Mouse (Mus musculus): ENCODE measurements around the gene Susd6.

Susd6 gene

GRCm38 (mm10) chr12:80838271-80838670 lies 48.0 kb downstream of the Susd6 start:
- DNase-seq (ENCODE audit: low spot score): no peak

GRCm38 (mm10) chr12:80838787-80839186 lies 48.5 kb downstream of the Susd6 start:
- DNase-seq (ENCODE audit: low spot score): no peak

GRCm38 (mm10) chr12:80839631-80840030 lies 49.3 kb downstream of the Susd6 start:
- no peak for DNase-seq (ENCODE audit: low spot score)

- DNase-seq (ENCODE audit: low spot score): no peak
Measured at GRCm38 (mm10) chr12:80841618-80842017, 51.3 kb downstream of the Susd6 start.

GRCm38 (mm10) chr12:80842609-80843008 lies 52.3 kb downstream of the Susd6 start:
- DNase-seq (ENCODE audit: low spot score): no peak

DNA sequence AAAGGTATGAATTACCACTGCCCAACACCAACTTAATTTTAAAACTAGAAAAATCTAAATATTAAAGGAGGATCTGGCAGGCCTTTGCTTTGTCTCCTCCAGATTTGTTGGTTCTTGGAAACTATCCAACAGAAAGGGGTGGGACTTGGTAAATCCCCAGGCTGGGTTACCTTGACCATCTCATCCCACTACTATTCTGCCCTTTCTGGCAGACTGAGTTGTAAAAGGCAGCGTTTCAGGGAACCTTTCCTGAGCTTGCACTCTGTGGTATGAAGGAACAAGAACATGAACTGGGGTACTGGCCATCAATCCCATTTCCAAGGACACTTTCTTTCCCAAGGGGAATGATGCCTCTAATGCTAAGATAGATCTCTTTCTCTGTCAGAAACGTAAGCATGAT lies 52.9 kb downstream of the Susd6 start:
- no peak for DNase-seq (ENCODE audit: low spot score)

DNA sequence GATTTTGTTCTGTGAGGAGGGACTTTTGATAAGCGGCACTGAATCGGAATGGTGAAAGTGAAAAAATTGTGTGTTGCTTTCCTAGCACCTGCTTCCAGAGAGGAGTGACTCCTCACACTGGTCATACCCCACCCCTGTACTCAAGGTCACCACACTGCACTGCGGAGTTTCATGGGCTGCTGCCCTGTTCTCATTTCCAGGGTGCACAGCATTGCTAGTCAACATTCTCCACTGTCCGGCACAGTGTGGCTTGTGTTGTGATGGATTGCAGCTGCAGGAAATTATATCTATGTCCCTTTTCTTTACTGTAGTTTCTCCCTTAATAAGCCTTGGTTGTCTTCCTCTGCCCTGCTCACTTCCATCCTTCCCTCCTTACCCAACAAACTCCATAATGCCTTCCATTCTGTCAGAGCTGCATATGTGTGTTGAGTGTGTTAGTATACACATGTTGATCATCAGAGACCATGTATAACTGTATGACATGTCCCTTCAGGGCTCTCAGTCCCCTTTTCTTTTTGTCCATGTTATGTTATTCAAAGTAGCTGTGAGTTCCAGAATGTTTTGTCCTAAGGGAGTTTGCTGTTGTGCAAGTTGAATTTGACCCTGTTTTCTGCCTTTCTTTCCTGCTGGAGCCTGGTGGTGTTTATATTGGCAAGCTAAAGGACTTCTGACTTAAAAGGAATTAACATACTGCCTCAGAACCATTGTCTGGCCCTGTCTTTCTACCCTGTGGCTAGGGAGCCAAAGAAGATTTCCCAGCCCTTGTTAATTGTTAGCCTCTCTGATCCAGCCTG lies 53.5 kb downstream of the Susd6 start:
- DNase-seq (ENCODE audit: low spot score): no peak

DNA sequence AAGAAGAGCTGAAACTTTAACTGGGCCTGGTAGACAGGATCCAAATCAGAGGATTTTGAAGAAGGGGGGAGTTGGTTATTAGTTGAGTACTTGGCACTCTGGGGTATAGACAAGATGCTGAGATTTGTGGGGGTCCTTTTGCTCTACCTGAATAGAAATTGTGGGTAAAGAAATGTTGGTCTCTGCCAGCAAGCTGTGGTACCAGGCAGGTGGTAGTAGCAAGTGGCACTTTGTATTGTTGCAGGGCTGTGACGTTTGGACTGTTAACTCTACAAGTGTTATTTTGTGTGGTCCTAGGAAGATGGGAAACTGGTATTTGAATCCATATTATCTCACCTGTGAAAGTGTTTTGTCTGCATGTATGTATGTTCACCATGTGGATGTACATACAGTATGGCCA lies 55.6 kb downstream of the Susd6 start:
- DNase-seq (ENCODE audit: low spot score): no peak

DNA sequence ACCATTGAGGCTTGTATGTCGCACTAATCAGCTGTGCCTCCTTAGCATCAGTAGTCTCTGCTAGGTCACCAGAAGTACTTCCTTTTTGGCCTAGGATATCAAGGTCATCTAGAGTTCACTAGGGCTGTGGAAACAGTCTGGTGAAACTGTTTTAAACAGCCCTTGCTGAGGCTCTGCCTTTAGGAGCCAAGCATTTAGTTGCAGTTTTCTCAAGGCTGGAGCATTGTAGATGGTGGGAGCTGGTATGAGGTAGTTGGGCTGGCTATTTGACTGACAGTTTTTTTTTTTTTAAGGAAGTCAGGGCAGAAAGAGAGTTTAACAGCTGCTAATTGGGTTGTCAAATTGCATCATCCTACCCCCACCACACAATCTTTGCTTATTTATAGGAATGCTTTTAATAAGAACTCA lies 56.6 kb downstream of the Susd6 start:
- DNase-seq (ENCODE audit: low spot score): no peak

- no peak for DNase-seq (ENCODE audit: low spot score)
Measured at GRCm38 (mm10) chr12:80852001-80852400, 61.7 kb downstream of the Susd6 start.

DNA sequence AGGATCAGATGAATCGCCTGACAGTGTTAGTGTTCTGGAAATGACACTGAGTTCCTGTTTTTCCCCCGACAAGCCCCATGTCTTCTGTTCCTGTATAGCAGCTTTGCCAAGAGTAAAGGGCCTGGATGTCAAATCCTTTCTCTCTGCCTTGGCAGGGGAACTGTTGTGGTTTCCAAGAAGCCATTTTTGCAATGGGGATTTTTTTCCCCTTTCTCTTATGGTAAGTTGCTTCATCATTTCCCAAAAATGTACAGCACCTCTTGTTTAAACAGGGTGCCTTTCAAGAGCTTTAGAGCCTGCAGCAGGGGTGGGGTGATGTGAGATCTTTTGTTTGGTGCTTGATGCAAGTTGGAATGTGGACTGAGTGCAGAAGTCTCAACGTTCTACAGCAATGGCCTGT lies 63.4 kb downstream of the Susd6 start:
- DNase-seq (ENCODE audit: low spot score): no peak

DNA sequence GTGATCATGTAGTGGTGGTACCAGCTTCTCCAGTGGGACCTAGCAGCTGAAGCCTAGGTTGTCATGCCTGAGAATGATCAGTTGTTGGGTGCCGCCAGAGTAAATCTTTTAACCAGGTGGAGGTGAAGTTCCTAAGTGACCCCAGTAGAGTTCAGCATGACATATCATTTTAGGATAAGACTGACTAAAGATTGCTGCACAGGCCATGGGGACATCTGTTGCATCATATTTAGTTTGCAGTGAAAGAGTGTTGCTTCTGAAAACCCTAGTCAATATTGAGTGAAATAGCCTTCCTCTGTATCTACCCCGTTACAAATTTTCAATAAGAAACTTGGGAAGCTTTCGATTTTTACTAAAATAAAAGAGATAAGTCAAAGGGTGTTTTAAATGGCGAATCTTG lies 64.4 kb downstream of the Susd6 start:
- no peak for DNase-seq (ENCODE audit: low spot score)

- no peak for DNase-seq (ENCODE audit: low spot score)
Measured at GRCm38 (mm10) chr12:80855100-80855499, 64.8 kb downstream of the Susd6 start.

GRCm38 (mm10) chr12:80855581-80855980 lies 65.3 kb downstream of the Susd6 start:
- no peak for DNase-seq (ENCODE audit: low spot score)

- no peak for DNase-seq (ENCODE audit: low spot score)
Measured at GRCm38 (mm10) chr12:80857636-80858293, 67.5 kb downstream of the Susd6 start.

- DNase-seq (ENCODE audit: low spot score): no peak
Measured at GRCm38 (mm10) chr12:80858307-80858706, 68.0 kb downstream of the Susd6 start.

DNA sequence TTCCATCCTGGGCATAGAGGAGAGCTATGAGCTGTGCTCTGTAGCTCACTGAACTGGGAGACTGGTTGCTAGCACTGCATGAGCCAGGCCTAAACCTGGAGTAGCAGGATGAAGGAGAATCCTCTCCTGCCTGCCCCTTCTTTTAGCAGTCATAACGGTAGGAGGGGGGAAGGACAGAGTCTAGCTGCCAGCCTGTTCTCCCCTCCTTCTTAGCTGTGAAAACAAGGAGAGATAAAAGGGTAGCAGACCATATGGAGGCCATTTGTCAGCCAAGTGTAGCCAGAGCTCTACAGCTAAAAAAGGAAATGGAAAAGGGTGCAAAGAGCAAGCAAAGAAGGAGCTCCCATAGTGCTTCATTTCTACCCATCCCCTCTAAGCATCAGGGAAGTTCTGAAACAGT lies 71.6 kb downstream of the Susd6 start:
- no peak for DNase-seq (ENCODE audit: low spot score)

- no peak for DNase-seq (ENCODE audit: low spot score)
Measured at GRCm38 (mm10) chr12:80863370-80863769, 73.1 kb downstream of the Susd6 start.

GRCm38 (mm10) chr12:80865175-80865574 lies 74.9 kb downstream of the Susd6 start:
- DNase-seq (ENCODE audit: low spot score): no peak

DNA sequence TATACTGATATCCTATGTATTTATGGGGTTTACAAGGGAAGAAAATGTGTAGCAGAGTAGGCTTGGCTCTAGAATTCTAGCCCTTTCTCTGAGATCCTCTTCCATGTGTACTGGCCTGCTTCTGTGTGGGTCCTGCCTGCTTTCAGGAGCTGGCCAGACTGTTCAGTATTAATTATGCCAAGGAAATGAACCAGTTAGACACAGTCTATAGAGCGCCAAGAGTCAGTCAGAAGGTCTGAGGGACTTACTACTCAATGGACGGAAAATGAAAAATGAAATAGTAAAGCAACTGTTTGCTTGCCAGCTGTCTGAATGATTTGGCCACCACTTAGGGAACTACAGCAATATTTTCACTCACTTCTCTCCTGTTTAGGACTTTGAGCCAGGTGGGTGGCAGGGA lies 75.7 kb downstream of the Susd6 start:
- no peak for DNase-seq (ENCODE audit: low spot score)

- no peak for DNase-seq (ENCODE audit: low spot score)
Measured at GRCm38 (mm10) chr12:80867083-80867482, 76.8 kb downstream of the Susd6 start.

DNA sequence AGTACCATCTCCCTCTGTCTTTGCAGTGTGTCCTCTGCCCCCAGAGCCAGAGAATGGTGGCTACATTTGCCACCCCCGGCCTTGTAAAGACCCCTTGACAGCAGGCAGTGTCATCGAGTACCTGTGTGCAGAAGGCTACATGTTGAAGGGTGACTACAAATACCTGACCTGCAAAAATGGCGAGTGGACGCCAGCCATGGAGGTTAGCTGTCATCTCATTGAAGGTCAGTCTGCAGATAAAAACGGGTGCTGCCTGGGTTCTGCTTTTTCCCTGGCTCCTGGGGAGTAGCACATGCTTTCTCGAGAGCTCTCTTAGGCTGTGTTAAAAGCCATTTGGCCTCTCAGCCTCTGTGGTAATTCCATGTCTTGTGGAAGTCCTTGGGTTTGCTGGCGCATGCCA lies 78.1 kb downstream of the Susd6 start:
- no peak for DNase-seq (ENCODE audit: low spot score)

GRCm38 (mm10) chr12:80877215-80878092 lies 87.1 kb downstream of the Susd6 start:
- no peak for DNase-seq (ENCODE audit: low spot score)

Data from yolk sac, embryonic 10.5 days (tissue).